Mouse (Mus musculus): ENCODE measurements around the gene Ms4a1. TPM values are rescaled to one million over a fixed set of nuclear protein-coding genes. Genes with fewer than 3 reads are reported as not detected.

The Ms4a1 gene
- polyA plus RNA-seq, 1 experiment from 2014 or later = not detected

- no peaks in the 10 kb centered on the region for H3K4me1 ChIP-seq (replicated peaks; ENCODE audit: control insufficient read depth, insufficient read depth, low read length)
- WGBS = 56% methylated on average over 5 of the region's 5 CpGs
- ATAC-seq (replicated peaks; ENCODE audit: low FRiP score) = no peak
Observed at GRCm38 (mm10) chr19:11234921-11235735, 30.9 kb downstream of the Ms4a1 start.

GRCm38 (mm10) chr19:11234244-11234643 lies 31.8 kb downstream of the Ms4a1 start:
- ATAC-seq (replicated peaks; ENCODE audit: low FRiP score) (no peak), DNase-seq (ENCODE audit: low spot score) (no peak)
- WGBS = 67% methylated on average over 5 of the region's 5 CpGs
- Histone ChIP-seq H3K4me1 (replicated peaks; ENCODE audit: control insufficient read depth, insufficient read depth, low read length) (no peaks in the 10 kb centered on the region), H3K27me3 (replicated peaks; ENCODE audit: control insufficient read depth, insufficient read depth, low read length) (no peaks in the 10 kb centered on the region), H3K9ac (ENCODE audit: low read depth, low read length) (no peak overlapping the region), H3K4me2 (no peak overlapping the region), H3K4me3 (ENCODE audit: low read depth, low read length) (no peak overlapping the region), H3K9me3 (ENCODE audit: control insufficient read depth, low read length) (no peaks in the 10 kb centered on the region), H3K27ac (ENCODE audit: low read depth, low read length) (no peak overlapping the region), H3K36me3 (ENCODE audit: control insufficient read depth, insufficient read depth, low read length) (no peaks in the 10 kb centered on the region)

More at GRCm38 (mm10) chr19:11234921-11235735, 30.9 kb downstream of the Ms4a1 start:
- Histone ChIP-seq H3K9me3 (ENCODE audit: control insufficient read depth, low read length) (no peaks in the 10 kb centered on the region), H3K27me3 (replicated peaks; ENCODE audit: control insufficient read depth, insufficient read depth, low read length) (no peaks in the 10 kb centered on the region), H3K36me3 (ENCODE audit: control insufficient read depth, insufficient read depth, low read length) (no peaks in the 10 kb centered on the region), H3K4me3 (ENCODE audit: low read depth, low read length) (no peak overlapping the region), H3K9ac (ENCODE audit: low read depth, low read length) (no peak overlapping the region), H3K27ac (ENCODE audit: low read depth, low read length) (no peak overlapping the region), H3K4me2 (no peak overlapping the region)
- DNase-seq (ENCODE audit: low spot score) = no peak

- no peak within 1 kb of the TSS for H3K4me2 ChIP-seq
- H3K9ac ChIP-seq (ENCODE audit: low read depth, low read length) = no peak within 1 kb of the TSS
- no peak within 1 kb of the TSS for H3K4me3 ChIP-seq (ENCODE audit: low read depth, low read length)
- no peaks in the 10 kb centered on the region for H3K27me3 ChIP-seq (replicated peaks; ENCODE audit: control insufficient read depth, insufficient read depth, low read length)
- no peaks in the 10 kb centered on the region for H3K4me1 ChIP-seq (replicated peaks; ENCODE audit: control insufficient read depth, insufficient read depth, low read length)
- ATAC-seq (replicated peaks; ENCODE audit: low FRiP score) (no peak), DNase-seq (ENCODE audit: low spot score) (no peak)
- no peaks in the 10 kb centered on the region for H3K9me3 ChIP-seq (ENCODE audit: control insufficient read depth, low read length)
- 63% methylated on average over 5 of the region's 5 CpGs for WGBS
- no peak within 1 kb of the TSS for H3K27ac ChIP-seq (ENCODE audit: low read depth, low read length)
- no peaks in the 10 kb centered on the region for H3K36me3 ChIP-seq (ENCODE audit: control insufficient read depth, insufficient read depth, low read length)
Observed at GRCm38 (mm10) chr19:11232348-11232747, 33.7 kb downstream of the Ms4a1 start, which contains the start of gene Ms4a12. TSS of gene Ms4a12 (minus strand) at chr19:11232448.

Other genes with a start within 250 kb of the Ms4a1 start
- gene Ms4a18, start 248.2 kb downstream of the Ms4a1 start, polyA plus RNA-seq (2014; fragmentation: Nextera tagmentation; extraction: Ambion mirVana) = not detected in 2 replicates
- gene Ms4a8a, start 185.1 kb downstream of the Ms4a1 start, polyA plus RNA-seq (2014; fragmentation: Nextera tagmentation; extraction: Ambion mirVana) = not detected in 2 replicates
- gene 1700017D01Rik, start 135.4 kb downstream of the Ms4a1 start, polyA plus RNA-seq (2014; fragmentation: Nextera tagmentation; extraction: Ambion mirVana) = not detected in 2 replicates
- gene 1700025F22Rik, start 100.9 kb downstream of the Ms4a1 start, polyA plus RNA-seq (2014; fragmentation: Nextera tagmentation; extraction: Ambion mirVana) = not detected in 2 replicates
- not detected in 2 replicates for gene Ms4a13, start 69.5 kb downstream of the Ms4a1 start, polyA plus RNA-seq (2014; fragmentation: Nextera tagmentation; extraction: Ambion mirVana)
- gene Ms4a12, start 33.8 kb downstream of the Ms4a1 start, polyA plus RNA-seq (2014; fragmentation: Nextera tagmentation; extraction: Ambion mirVana) = not detected in 2 replicates
- gene Ms4a5, start 17.6 kb upstream of the Ms4a1 start, polyA plus RNA-seq (2014; fragmentation: Nextera tagmentation; extraction: Ambion mirVana) = not detected in 2 replicates
- not detected in 2 replicates for gene Ms4a14, start 48.2 kb upstream of the Ms4a1 start, polyA plus RNA-seq (2014; fragmentation: Nextera tagmentation; extraction: Ambion mirVana)
- 1.1 and 1.3 TPM in 2 replicates for gene Ms4a7, start 69.9 kb upstream of the Ms4a1 start, polyA plus RNA-seq (2014; fragmentation: Nextera tagmentation; extraction: Ambion mirVana)
- gene Ms4a4a, start 109.3 kb upstream of the Ms4a1 start, polyA plus RNA-seq (2014; fragmentation: Nextera tagmentation; extraction: Ambion mirVana) = 1.3 and 2.2 TPM in 2 replicates
- 0.56 TPM in 1 of 2 replicates, not detected in the other for gene Ms4a4c, start 138.5 kb upstream of the Ms4a1 start, polyA plus RNA-seq (2014; fragmentation: Nextera tagmentation; extraction: Ambion mirVana)
- not detected in 2 replicates for gene Ms4a4b, start 177.3 kb upstream of the Ms4a1 start, polyA plus RNA-seq (2014; fragmentation: Nextera tagmentation; extraction: Ambion mirVana)
- gene Ms4a6c, start 203.1 kb upstream of the Ms4a1 start, polyA plus RNA-seq (2014; fragmentation: Nextera tagmentation; extraction: Ambion mirVana) = 2.6 and 3.2 TPM in 2 replicates
- not detected in 2 replicates for gene Gm8369, start 219.7 kb upstream of the Ms4a1 start, polyA plus RNA-seq (2014; fragmentation: Nextera tagmentation; extraction: Ambion mirVana)

Measured in liver, embryonic 11.5 days (tissue).